Mouse (Mus musculus) ES-E14 (cell line): ENCODE results near the gene Mars.

Experiments
- CHD2 ChIP-seq: IDR thresholded peaks from 2 replicates; pipeline ENCODE4 v1.6.1; 2014; ENCODE audit warnings: mild to moderate bottlenecking, low read depth, low read length, inconsistent platforms
- HCFC1 ChIP-seq: IDR thresholded peaks from 2 replicates; pipeline ENCODE4 v1.6.1; 2012; ENCODE audit warnings: low read length, inconsistent platforms, borderline replicate concordance; ENCODE audit not compliant: insufficient read depth
- MAFK ChIP-seq: IDR thresholded peaks from 2 replicates; pipeline ENCODE4 v1.6.1; 2014; ENCODE audit warnings: mild to moderate bottlenecking, low read depth, low read length, inconsistent platforms; ENCODE audit not compliant: insufficient read depth

DNA sequence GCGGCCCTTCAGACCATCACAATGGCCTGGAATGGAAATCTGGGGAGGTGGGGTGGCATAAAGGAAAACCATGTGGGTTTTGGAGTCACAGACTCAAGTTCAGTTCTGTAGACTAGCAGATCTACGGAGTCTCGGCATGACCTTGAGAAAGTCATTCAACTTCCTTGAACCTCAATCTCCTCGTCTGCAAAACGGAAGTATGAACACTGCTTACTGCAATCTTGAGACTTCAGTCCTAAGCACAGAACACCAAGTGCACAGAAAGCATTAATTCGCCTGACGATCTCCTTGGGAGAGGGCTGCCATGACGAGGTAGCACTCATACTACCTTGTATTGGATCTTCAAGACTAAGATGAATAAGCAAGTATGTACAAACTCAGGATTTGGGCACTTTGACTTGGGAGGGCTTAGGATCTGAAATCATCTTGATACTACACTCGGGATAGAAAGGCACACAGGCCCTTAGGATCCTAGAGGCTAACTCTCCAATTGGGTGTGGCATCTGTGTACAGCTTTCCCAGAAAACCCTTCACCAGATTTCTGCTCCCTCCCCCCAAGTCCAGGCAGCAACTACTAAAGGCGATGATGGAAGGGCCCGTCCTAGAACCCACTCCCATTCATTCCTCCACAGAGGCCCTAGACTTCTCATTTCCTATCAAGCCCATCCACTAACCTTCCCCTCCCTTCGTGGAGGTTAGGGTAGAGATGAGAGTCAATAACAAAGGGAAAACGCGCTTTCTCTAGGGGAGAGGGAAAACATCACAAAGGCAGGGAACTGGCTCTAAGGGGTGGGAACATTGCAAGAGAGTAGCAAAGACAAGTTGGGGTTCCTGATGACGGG lies 49.7 kb downstream of the Mars start:
- TF ChIP-seq HCFC1 (no peak), MAFK (no peak), CHD2 (no peak)
